Mouse (Mus musculus) testis, postnatal 10 days (tissue): ENCODE measurements around the gene Dmrtc2.

Experiments
- DNase-seq: peaks from one replicate; pipeline ENCODE4 v3.0.0; 2021; ENCODE audit warnings: low spot score

Gene Dmrtc2

DNA sequence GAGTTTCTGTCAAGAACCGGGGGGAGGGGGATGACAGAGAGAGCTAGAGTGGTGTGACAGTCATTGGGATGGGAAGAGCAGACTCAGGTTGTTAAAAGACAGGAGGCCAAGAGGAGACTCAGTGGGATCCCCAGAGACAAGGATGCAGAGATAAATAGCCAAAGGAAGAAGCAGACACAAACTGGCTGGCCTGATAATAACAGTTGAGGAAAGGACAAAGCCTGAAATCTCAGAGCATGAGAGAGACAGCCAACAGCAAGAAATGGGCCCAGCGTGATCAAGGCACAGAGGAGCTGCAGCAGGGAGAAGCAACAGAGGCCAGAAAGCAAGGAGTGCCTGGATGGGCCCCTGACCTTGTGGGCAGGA is 32.4 kb downstream of the Dmrtc2 start:
- no peak for DNase-seq

DNA sequence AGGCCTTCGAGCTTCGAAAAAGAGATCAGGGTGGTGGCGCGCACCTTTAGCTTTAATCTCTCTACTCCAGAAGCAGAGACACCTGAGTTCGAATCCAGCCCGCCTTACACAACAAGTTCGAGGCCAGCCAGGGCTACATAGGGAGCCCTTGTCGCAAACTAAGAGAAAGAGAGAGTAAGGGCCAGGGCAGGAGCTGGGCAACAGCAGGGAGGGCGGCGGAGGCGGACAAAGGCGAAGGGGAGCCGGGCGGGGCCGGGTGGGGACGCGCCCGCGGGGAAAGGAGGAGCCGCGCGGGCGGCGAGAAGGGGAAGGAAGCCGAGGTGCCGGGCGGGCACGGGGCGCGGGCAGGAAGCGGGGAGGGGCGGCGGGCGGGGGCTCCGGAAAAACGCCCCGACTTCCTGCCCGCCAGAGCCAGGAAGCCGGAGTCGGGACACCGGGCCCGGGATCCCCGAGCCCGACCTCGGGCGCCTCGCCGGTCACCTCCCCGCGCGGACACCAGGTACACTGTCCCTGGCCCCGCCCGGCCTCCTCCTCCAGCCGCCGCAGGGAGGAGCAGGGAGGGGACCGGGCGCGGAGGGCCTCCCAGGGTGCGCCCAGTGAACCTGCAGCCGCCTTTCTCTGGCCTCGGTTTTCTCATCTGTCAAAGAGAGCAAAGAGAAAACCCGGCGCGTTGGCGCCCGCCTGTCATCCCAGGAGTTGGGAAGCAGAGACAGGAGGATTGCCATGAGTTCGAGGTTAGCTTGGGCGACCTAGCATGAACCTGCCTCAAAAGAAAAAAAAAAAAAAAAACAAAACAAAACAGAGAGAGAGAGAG is 33.0 kb downstream of the Dmrtc2 start, which contains the start of gene Arhgef1:
Arhgef1 (plus strand) TSS at position 283 of the 814 bp plus-strand sequence.
- DNase-seq = peak; percentile 73

DNA sequence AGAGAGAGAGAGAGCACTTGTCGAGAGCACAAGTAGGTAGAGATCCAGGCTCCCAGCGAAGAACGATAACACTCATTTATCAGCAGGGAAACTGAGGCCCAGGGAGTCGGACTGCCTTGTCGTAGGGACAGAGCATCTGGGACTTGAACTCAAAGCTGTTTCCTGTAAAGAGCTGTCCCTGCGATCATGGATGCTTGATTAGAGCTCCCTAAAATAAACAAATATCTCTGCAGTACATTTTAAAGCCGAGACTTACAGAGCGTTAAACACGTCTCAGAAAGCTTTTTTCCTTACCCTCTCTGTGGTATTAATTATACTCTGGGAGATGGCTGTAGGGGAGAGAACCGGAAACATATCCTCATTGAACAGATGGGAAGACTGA is 33.6 kb downstream of the Dmrtc2 start:
- DNase-seq = no peak

DNA sequence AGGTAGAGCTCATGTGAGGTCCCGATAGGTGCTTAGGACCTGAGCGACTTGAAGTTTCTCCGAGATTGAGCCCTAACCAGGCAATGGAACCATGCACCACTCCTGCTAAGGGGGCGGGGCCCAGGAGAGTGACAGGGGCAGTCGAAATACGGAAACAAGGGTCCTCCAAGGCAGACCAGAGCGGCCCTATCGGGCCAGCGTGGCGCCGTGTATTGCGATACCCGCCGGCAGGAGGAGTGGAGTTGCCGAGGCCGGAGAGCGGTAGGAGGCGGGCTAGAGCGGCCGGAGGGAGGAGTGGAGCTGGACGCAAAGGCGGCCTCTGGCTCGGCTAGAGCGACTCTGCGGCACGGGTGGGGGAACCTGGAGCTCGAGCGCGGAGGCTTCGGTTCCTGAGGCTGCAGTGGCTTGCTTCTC is 34.2 kb downstream of the Dmrtc2 start:
- peak; percentile 96 for DNase-seq

DNA sequence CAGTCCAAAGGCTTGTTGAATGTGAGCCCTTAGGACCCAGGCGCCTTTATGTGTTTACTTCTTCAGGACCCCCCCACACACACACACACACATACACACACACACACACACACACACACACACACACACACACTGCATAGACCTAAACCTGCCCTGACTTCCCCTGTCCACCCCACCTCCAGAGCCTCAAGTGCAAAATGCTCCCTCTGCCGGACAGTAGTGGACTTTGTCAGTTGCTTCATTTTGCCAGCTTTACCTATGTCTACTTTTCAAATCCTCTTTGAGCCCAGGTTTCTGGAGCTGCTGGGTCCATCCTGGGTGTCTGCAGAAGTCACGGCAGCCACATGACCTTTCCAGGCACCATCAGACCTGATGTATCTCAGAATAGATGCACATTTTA is 35.1 kb downstream of the Dmrtc2 start:
- peak; percentile 73 for DNase-seq

DNA sequence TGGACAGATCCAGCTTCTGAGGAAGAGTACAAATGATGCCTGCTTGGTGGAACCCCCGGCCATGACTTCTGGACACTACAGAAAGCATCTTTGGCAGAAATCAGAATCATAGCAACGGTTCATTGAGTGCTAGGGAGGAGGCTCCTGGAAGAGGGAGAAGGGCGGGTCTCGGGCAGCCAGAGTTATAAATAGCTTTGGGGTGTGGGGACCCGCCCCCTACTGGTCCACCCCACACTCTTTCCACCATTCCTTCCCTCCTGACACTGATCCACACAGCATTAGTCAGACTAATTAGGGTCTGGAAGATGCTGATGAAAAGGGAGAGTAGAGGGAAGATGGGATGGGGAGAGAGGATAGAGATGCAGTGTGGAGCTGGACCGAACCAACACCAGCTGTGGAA is 36.7 kb downstream of the Dmrtc2 start:
- no peak for DNase-seq

DNA sequence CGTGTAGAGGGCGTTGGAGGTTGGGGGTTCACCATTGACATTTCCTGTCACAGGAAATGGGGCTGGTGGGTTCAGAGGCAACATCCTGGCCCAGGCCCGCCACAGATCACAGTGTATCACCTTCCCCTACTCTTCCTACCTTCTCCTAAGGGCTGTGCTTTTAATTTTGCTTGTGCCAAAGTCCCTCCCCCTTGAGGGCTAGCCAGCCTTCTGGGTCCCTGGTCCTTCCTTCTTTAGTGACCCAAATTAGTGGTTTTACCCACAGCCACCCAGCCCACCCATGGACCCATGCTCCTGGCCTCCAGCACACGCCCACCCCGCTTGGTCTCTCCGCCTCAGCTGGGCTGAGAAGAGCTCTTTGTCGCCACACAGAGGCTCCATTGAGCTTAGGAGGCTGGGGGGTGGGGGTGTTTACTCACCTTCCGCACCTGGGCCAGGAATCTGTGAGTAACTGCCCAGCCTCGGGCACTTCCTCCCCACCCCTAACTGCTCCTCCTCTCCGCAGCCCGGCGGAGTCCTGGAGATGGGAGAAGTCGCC is 37.4 kb downstream of the Dmrtc2 start:
- DNase-seq = no peak

DNA sequence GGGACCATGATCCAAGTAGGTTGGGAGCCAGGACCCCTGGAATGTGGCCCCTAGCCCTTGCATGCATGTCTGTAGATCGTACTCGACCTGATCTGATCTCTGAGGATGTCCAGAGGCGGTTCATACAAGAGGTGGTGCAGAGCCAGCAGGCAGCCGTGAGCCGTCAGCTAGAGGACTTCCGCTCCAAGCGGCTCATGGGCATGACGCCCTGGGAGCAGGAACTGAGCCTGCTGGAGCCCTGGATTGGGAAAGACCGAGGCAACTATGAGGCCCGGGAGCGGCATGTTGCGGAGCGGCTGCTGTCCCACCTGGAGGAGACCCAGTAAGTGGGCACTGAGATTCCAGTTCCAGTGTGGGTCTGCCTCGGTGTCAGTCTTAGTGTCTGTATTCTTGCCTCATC is 42.6 kb downstream of the Dmrtc2 start:
- no peak for DNase-seq

DNA sequence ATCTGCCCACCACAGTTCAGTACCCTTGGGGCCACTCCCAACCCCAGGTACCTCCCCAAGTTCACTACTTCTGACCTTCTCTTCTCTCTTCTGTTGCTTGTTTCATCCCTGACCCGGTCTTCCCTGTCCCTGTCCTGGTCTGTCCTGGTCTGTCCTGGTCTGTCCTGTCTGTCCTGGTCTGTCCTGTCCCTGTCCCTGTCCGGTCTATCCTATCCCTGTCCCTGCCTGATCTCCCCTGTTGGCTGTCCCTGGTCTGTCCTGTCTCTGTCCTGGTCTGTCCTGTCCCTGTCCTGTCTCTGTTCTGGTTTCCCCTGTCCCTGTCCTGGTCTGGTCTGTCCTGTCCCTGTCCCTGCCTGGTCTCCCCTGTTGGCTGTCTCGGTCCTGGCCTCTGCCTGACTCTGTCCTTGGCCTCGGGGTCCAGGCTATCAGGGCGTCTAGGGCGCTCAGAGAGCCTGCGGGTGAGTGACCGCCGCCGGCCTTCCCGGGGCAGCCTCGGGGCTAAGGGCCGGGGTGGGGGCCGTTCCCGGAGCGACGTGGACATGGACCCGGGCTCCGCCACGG is 49.0 kb downstream of the Dmrtc2 start:
- no peak for DNase-seq

DNA sequence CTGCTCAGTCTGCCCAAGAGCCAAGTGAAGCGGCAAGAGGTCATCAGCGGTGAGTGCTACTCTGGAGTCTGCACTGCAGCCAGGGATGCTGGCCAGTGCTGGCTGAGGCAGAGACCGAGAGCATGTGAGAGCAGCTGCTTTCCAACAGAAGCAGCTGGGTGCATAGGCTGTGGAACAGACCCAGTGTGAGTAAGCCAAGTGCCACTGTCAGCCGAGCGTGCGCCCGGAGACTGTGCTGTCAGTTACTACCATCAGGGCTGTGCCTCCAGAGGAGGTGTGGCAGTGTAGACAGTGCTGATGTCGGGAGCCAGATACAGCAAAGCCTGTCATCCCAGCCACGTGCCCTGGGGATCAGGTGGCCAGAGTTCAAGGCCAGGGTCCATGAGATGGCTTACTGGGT is 49.9 kb downstream of the Dmrtc2 start:
- DNase-seq = no peak
